Mouse (Mus musculus): ENCODE results near the gene Gm27021.

DNA sequence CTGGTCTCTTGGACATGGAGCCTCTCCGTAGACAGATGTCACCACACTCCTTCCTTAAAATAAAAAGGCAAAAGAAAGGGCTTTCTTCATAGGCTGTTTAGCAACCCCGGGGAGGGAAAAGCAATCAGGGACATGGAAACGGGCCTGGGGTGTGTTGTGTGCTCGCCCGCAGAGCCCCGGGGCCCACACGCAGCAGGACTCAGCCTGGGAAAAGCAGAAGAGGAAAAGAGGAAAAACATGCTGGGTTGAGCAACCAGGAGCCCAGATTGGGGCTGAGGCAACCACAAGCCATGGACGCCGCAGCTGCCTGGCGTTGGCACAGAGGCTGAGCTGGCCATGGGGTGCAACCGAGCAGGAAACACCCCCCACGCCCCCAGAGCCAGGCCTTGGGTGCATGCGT lies 18.2 kb upstream of the Gm27021 start:
- TF ChIP-seq CTCF (conservative IDR thresholded peaks at IDR 0.05; ENCODE audit: low read length) (no peak), NANOG (IDR thresholded peaks at IDR 0.05; ENCODE audit: borderline replicate concordance, low read length) (no peak)
